Mouse (Mus musculus) ovary, postnatal 10 days (tissue): ENCODE data around the gene Slc6a6.
A peak's percentile ranks its signal among the peaks of the same experiment; 100 is the strongest.

ENCODE experiments used
- DNase-seq: peaks from one replicate; pipeline ENCODE4 v3.0.0; 2022; ENCODE audit warnings: low spot score

The Slc6a6 gene

DNA sequence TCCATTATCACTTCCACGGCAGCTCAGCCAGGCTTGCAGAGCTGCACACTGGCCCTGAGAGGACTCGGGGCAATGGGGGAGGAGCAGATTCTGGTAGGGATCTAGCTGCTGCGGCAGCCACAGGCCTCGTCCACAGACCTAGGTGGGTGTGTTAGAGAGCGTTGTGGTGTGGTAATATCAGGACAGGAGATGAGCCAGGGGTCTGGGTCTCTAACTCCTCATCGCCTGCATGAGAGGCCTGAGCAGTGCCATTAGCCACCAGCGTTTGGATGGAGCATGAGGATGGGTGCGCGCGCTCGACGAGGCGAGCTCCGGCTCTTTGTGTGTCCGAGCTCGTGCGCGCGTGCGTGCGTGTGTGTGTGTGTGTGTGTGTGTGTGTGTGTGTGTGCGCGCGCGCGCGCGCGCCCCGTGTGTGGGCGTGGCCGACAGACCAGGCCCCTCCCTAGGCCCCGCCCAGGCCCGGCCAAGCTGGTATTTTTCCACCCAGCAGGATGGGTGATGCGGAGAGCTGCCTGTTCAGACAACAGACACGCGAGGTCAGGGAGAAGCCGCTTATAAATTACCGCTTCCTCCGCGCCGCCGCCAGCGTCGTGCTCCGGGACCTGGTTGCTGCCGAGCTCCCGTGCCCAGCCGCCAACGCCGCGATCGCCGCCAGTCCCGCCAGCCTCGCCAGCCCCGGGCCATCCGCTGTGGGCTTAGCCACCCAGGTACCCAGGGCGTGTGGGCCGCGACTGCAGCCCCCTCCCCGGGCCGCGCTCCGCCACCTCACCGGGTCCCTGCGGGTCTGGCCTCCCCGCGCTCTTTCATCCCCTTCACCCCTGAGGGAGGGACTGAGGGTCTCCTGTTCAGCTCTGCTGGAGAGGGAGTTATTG, at the start of gene Slc6a6:
Gene Slc6a6 (plus strand): TSS at position 452 of the 872 bp plus-strand sequence.
- peak; percentile 73 for DNase-seq

DNA sequence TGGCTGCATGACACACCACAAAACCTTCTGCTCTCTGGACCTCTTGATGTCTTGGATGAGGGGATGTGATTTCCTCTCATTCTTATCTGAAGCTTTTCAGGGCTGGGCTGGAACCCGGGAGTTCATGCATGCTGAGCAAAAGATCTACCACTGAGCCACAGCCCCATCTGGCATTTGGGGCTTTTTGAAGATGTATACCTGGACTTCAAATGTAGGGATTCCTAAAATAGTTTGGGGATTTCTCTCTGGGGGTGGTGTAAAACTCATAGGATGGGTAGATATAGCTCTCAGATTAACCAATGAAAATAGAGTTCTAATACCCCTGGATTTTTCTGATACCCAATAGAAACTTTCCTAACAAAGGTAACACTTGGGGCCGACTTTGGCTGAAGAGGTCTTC, 49.4 kb upstream of the Slc6a6 start:
- DNase-seq, result no peak

DNA sequence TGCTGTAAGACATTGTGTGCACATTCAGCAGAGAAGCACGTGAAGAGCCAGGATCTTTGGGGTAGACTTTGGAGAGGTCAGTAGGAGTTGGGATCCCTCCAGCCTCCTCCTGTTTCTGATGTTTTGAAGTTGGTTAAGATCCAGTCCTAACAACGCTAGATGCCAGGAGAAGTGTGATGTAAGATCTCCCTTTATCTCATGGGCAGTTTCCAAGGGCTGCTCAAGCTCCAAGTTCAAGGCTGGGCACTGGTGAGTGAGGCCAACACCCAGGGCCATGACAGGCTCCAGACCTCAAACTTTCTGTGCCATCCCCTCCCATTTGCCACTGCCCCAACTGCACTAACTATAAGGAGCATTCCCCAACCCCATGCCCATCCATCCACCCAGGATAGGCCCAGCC, 49.0 kb upstream of the Slc6a6 start:
- DNase-seq, result no peak

DNA sequence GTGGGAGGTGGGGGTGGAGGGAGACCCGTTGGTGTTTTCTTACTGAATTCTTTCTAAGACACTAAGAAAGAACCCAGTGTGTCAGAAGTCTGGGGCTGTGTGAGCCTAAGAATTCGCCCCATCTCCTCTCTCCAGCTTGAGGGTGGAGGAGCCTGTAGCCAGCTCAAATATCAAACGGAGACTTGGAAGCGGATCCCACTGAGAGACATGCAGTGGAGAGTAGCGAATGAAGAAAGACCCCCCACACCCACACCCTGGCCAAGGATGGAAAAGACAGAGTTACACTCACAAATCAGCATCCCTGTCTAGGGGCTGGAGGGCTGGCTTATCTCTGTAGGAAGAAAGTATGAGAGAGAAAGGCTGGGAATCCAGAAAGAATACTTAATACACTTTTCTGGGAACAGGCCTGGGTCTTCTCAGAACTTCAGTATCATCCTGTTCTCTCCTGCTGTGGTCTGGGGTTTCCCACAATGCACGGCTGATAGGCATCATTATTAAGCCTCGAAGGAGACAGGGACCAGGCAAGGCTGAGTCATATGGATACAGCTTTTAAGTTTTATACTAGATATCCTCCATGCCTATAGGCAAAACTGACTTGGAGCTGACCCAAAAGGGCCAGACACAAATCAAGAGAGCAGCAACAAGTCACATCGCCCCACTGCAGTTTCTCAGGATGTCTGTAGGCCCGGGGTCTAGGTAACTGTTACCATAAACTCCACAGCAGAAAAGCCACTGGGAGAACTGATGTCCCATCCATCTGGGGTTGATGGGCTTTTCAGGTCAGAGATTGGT, 45.5 kb upstream of the Slc6a6 start:
- DNase-seq, result no peak

DNA sequence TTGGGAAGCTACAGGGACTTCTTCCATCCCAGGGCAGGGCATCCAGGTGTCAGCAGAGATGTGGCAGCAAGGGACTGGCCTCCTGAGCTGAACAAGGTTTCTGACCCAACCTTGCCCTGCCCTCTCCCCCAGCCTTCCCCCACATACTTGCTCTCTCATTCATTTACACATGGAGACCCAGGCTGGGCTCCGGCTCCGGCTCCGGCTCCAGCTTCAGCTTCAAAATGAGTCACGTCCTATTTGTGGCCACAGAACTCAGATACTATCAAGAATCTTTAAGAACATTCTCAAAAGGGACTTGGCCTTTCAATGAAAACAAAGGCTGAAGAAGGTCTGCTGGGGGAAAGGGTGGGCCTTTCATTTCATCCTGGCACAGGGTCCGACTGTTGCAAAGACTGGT, 40.8 kb upstream of the Slc6a6 start:
- DNase-seq, result no peak

DNA sequence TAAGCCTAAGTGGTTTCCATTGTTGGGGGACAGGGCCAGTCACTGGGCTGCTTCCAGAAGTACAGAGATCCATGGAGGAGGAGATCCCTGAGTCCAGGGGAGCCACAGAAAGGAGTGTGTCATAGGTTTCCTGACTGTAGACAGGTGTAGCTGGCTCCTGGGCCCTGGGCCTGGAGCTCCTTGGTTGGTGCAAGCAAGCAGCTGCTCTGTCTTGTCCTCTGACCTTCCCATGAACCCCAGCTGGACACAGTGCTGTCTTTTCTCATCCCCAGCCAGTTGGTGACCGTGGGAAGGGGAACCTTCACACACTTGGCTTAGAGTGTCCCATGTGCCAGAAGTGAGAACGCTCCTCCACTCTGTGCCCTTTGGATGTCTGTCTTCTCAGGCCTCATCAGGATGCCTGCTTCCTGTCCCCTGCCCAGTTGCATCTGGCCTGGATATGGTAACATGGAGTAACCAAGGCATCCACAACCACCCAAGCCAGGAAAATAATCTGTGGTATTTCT, 40.4 kb upstream of the Slc6a6 start:
- DNase-seq, result no peak

DNA sequence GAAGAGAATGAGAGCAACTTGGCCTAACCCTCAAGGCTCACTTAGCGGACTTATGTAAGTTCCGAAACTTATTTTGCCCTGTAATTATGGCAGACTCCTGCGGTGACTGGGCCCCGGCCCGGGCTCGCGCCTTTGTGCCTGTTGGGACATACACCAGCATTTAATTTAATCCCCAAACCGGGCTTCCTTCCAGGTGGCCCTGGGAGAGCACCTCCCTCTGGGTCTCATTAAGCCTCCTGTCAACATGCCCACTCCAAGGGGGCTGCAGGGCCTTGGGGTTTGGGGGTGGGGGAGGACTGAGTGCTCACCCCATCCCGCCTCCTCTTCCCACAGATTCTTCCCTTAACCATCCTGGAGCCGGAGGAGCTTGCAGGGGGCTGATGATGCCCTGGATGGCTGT, 37.8 kb upstream of the Slc6a6 start:
- DNase-seq, result no peak

DNA sequence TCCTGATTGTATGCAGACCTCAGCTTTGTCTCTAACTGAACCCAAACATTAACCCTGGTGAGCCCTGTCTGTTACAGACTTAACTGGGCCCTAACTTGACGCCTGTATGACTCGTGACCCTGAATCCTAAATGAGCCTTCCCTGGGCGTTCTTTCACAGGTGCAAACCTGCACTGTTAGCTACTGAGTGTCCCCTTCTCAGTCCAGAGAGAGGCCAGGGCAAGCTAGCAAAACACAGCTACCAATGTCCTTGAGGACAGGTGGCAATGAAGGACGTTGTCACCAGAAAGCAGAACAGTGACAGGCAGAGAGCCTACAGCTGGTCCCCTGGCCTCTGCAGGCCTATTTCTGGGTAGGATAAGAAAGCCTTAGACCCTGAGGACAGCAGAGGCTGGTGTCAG, 37.0 kb upstream of the Slc6a6 start:
- no peak for DNase-seq

DNA sequence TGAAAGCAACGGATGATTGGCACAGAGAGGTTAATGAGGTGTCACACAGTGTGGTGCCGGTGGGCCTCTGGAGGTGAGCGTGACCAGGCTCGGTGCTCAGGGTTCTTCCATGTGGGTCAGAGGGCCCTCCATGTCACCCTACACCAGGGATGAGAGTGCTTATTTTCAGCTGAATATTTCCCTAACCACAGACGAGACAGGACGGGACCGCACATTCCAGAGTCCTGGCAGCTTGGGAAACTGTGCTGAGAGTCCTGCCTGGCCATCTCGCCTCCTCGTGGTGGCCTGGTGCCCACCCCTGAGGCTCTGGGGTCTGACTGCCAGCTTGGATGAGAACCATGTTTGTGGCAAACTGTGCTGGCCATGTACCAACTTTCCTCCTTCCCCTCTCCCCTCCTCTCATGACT, 36.5 kb upstream of the Slc6a6 start:
- no peak for DNase-seq

DNA sequence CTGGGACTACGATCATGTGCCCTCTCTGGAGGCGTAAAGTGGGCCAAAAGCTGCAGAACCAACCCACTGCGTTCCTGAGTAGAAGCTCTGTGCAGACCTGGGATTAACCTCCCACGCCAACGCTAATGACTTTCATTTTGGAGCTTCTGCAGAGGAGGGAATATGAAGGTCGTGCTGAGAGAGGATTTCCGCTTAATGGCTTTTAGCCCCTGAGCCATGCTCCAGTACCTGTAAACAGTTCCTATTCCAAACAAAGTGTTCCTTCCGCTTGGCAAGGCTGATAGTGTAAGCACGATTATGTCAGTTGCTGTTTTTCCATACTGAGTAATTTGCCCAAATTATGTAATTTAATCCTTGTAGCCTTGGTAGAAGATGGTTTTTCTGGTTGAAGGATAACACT, 33.6 kb upstream of the Slc6a6 start:
- no peak for DNase-seq

DNA sequence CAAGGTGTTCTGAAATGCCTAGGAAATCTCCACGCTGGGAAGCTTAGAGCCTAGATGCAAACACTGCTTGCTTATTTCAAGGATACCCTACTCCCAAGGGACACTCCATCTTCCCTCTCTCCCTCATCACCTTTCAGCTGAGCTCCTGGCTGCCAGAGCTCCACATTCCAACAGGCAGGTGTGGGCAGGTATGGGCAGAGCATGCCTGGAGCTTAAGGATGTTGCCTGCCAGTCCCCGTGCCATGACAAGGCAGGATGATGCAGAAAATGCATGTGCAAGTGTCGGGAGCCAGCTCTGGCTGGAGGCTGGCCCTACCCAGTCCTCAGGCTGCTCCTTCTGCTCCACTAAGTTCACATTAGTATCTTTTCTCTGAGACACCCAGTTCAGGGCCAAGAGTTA, 31.6 kb upstream of the Slc6a6 start:
- DNase-seq, result no peak

DNA sequence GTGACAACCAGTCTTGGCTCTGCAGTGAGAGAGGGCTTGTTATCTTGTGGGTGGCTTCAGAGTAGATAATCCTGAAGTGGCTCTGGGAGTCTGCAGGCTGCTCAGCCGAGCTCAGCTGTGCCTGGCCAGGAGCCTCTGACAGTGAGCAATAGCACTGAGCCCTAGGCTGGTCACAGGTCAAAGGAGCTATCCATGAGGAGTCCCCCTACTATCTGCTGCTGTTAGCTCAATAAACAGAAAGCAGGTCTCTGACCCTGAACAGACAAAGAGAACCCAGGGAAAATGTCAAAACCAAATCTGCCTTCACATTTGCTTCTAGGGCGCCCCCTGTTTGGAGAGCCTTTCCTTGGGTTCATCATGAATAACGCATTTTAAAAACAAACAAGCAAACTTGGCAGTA, 28.6 kb upstream of the Slc6a6 start:
- no peak for DNase-seq

DNA sequence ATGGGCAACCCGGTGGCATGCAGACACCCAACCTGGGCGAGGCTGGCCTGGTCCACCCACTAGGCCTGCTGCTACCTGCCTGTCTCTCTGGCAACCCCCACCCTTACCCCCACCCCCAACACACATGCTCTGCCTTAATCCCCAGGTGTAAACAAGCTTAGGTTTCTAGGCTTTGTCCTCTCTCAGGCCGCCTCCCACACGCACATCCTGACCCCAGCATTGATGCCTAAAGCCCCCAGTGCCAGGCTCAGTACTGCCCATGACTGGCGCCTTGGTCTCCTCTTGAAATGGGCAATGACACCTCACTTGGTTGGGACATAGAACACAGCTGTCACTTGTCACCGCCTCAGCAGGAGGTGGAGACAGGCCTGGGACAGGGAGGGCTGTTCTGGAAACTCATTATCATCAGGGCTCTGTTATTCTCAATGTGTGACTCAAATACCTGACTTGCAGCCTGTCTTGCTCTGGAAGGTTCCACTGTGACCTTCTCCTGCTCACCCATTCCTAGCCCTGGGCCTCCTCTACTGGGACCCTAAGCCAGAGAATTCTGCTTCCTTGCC, 27.9 kb upstream of the Slc6a6 start:
- no peak for DNase-seq

DNA sequence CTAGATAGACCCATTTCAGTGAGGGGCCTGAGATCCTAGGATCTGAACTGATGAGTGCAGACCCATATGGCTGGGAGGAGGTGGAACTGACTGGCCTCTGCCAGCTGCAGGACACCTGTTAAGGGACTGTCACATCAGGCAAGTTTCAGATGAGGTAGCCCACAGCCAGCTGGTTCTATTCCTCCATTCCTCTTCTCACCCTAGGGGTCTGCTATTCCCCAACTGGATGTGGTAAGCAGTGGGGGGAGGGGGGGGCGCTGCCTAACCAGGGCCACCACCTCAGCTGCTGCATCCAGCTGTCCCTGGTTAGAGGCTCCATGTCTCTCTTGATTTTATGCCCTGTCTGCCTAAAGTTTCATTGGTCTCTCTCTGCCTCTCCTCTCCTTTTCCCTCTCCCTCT, 25.6 kb upstream of the Slc6a6 start:
- no peak for DNase-seq

DNA sequence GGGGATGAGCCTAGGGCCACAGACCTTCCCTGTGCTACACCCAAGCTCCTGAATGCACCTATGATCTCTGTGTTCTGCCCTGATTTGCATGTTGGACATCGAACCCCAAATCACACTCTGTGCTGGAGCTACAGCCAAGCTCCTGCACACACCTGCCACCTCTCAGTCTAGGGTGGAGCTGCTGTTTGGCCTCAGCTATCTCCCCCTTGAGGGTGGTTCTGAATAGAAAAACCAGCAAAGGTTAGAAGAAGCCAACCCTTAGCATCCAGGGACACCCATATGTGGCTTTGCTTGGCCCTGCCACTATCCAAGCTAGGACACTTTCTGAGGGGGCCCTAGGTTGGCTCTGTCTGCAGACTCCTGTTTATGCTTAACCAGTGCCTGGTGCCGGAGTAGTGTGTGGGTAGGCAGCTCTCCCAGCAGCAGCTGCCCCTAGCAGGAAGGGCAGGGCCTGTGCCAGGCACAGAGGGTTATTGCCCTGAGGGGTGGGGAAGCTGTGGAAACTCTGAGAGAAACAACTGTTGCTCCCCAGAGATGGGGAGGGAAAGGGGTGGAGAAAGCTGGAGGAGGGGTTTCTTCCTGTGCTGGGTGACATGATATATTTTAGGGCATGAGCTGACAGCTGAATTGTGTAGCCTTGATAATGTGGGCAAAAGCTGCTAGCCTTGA, 23.9 kb upstream of the Slc6a6 start:
- no peak for DNase-seq

DNA sequence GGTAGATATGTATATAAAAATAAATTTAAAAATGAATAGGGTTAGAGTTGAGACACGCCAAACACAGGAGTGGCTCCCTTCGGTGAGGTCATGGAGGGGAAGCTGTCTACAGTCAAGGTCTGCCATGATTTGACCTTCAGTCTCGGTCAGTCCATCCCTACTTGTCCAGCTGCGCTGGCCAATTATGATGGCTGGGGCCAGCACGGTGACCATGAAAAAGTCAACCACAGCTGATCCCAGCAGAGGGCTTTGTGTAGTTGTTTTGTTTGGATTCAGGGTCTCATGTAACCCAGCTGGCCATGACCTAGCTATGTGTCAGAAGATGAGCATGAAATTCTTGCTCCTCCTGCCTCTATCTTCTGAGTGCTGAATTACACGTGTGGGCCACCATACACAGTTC, 21.6 kb upstream of the Slc6a6 start:
- DNase-seq, result no peak

DNA sequence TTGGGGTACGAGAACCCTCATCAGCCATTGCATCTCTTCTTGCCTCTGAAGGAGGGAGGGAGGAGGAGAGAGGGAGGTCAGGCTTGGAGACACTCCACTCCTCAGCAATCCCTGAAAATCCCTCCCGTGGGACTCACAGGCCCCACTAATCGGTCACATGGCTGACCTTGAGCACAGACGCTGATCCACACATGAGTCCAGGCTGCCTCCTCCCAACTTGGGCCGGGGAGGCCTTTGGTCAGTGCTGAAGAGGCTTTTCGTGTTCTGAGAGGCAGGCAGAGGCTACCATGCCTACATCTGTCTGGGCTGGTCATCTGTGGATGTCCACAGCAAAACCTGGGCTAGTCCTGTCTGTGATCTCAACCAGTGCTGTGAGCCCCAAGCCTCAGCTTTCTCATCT, 20.2 kb upstream of the Slc6a6 start:
- no peak for DNase-seq

DNA sequence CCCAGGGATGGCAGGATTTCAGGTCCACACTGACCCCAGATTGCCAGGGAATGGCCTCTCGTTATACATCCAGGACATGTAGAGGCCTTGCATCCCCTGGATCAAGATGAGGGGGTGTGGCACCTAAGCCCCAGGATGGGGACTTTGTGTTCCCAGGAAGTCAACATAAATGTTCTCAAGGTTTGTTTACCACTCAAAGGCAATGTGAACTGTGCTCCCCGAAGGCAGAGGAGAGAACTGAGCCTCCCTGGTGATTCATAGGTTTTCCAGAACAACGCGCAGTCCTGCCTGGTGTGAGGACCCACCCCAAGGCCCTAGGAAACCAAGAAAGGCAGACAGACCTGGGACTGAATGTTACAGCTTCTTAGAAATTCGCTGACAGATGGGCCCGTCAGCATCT, 18.6 kb upstream of the Slc6a6 start:
- DNase-seq, result no peak

DNA sequence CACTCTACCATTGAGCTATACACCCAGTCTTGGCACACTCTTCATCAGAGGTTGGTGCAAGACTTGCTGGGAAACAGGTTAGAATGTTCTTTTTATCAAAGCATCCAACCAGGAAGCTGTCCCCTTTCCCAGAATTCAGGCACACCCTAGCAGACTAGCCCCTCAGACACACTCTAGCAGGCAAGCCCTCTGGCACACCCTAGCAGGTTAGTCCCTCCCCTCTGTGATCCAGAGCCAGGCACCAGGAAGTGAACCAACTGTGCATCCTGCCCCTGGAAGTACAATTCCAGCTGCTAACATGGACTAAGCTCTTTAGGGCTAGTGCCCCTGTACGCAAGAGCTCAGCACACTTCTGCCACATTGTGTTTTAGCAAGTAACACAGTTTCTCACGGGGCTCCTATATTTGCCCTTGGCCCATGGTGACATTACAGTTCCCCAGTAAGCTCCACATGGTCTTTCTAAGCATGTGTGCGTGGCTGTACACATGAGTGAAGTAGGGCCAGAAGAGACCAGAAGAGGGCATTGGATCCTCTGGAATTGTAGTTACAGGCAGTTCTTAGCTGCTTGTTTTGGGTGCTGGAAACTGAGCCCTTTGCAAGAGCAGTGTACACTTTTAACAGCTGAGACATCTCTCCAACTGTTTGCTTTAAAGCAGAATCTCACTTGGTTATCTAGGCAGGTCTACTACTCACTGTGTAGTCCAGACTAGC, 17.7 kb upstream of the Slc6a6 start:
- no peak for DNase-seq

DNA sequence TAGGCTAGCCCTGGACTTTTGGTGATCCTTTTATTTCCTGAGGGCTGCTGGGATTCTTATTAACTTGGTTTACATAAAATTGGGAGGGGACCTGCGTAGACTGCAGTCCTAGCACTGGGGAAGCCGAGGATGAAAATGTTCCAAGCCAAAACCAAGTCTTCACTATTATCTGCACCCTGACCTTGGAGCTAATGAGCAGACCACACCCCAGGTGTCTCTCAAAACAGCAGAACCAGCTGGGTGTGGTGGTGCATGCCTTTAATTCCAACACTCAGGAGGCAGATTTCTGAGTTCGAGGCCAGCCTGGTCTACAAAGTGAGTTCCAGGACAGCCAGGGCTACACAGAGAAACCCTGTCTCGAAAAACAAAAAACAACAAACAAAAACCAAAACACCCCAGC, 16.7 kb upstream of the Slc6a6 start:
- DNase-seq, result no peak

DNA sequence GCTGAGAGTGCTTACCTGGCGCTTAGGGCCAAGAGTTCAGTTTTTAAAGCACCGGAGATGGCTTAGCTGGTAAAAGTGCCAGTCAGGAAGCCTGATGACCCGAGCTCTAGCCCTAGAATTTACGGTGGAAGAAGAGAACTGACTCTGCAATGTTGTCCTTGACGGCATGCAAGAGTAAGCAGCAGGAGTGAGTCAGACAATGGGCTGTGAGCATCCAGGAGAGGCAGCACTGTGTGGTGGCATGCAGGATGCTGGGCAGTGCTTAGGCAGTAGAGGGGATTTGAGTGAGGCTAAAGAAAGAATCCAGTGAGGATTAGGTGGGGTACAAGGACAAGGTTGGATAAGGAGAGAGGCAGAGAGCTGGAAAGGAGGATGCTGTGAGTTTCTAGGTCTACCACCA, 15.6 kb upstream of the Slc6a6 start:
- no peak for DNase-seq

DNA sequence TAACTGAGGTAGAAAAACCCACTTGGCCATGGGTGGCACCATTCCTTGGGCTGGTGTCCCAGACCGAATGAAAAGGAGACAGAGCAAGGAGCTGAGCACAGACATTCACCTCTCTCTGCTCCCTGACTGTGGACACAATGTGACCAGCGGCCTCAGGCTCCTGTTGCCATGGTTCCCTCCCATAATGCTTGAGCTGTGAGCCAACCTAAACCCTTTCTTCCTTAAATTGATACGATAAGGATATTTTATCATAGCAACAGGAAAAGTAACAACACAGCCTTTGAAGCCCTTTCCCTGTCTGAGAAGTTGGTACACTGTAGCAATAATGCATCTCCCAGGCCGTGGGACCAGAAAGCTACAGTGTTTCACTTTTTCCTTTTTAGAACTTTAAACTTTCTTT, 14.6 kb upstream of the Slc6a6 start:
- no peak for DNase-seq
